Mouse (Mus musculus) neural tube, embryonic 13.5 days (tissue): Measurements from ENCODE around the gene Chaf1a. TPM values are rescaled to one million over a fixed set of nuclear protein-coding genes. Genes with fewer than 3 reads are reported as not detected.
"Not testable (repeated sequence)": the region's sequence is repeated elsewhere in the genome, so short reads cannot be mapped to it uniquely, and the experiment has no call there.

Source experiments
- ATAC-seq: fragments of 200-750 bp; cut with Nextera tagmentation; 2 replicates; pipeline ENCODE4 v1.8.0; 2017; ENCODE audit warnings: low read depth, mild to moderate bottlenecking, moderate TSS enrichment, moderate library complexity
- H3K27ac ChIP-seq: fragments of 300-500 bp; sonication (generic); replicated peaks from 2 replicates; pipeline ENCODE4 v1.5.1; 2015; ENCODE audit warnings: moderate library complexity, mild to moderate bottlenecking, inconsistent platforms
- H3K27me3 ChIP-seq: fragments of 300-500 bp; sonication (generic); 2 replicates; pipeline ENCODE4 v1.6.1; 2015; ENCODE audit warnings: mild to moderate bottlenecking, inconsistent platforms
- H3K36me3 ChIP-seq: fragments of 300-500 bp; sonication (generic); 2 replicates; pipeline ENCODE4 v1.6.1; 2015; ENCODE audit warnings: mild to moderate bottlenecking, inconsistent platforms
- H3K4me1 ChIP-seq: fragments of 300-500 bp; sonication (generic); replicated peaks from 2 replicates; pipeline ENCODE4 v1.6.1; 2015; ENCODE audit warnings: inconsistent platforms
- H3K4me2 ChIP-seq: fragments of 300-500 bp; sonication (generic); 2 replicates; pipeline ENCODE4 v1.6.1; 2015; ENCODE audit warnings: inconsistent platforms, mild to moderate bottlenecking, moderate library complexity
- H3K4me3 ChIP-seq: fragments of 300-500 bp; sonication (generic); 2 replicates; pipeline ENCODE4 v1.5.1; 2015; ENCODE audit warnings: mild to moderate bottlenecking, inconsistent platforms
- H3K9ac ChIP-seq: fragments of 300-500 bp; sonication (generic); 2 replicates; pipeline ENCODE4 v1.6.1; 2015; ENCODE audit warnings: moderate library complexity, mild to moderate bottlenecking, inconsistent platforms
- H3K9me3 ChIP-seq: fragments of 300-500 bp; sonication (generic); 2 replicates; pipeline ENCODE4 v1.6.1; 2016; ENCODE audit warnings: inconsistent platforms
- WGBS: fragments of 180-500 bp; shearing (Covaris S2); methylation state at CpG from one replicate; pipeline ENCODE4 v1.1.7; 2015; 5-methylcytosine and 5-hydroxymethylcytosine counted together
- polyA plus RNA-seq: library from polyadenylated mRNA; unstranded; fragments of >200 nt; fragmentation: Nextera tagmentation; extraction: Ambion mirVana; gene quantifications from 2 replicates; pipeline ENCODE4 v1.2.1, GENCODE M21; 2015

Chaf1a gene
- polyA plus RNA-seq, 1 experiment from 2014 or later: 6.3 TPM

GRCm38 (mm10) chr17:56103465-56104285 lies 63.4 kb downstream of the Chaf1a start:
- H3K9me3 ChIP-seq: no peaks in the 10 kb centered on the region
- 96% methylated on average over 8 of the region's 8 CpGs for WGBS
- peaks cover 54% of the 10 kb centered on the region for H3K36me3 ChIP-seq
- H3K9ac ChIP-seq: no peak overlapping the region
- no peak overlapping the region for H3K27ac ChIP-seq
- no peak overlapping the region for H3K4me3 ChIP-seq
- ATAC-seq: no peak
- H3K4me1 ChIP-seq: no peaks in the 10 kb centered on the region
- H3K27me3 ChIP-seq: no peaks in the 10 kb centered on the region
- no peak overlapping the region for H3K4me2 ChIP-seq

GRCm38 (mm10) chr17:56104821-56105220 lies 64.6 kb downstream of the Chaf1a start:
- not testable (repeated sequence) for H3K9me3 ChIP-seq, H3K4me2 ChIP-seq, H3K27me3 ChIP-seq, H3K9ac ChIP-seq, H3K4me3 ChIP-seq, H3K27ac ChIP-seq, H3K4me1 ChIP-seq, ATAC-seq
- H3K36me3 ChIP-seq: peaks cover 43% of the 10 kb centered on the region
- WGBS: 100% methylated on average over 2 of the region's 5 CpGs

- not testable (repeated sequence) for H3K9ac ChIP-seq, H3K27ac ChIP-seq, H3K4me3 ChIP-seq, ATAC-seq, H3K4me2 ChIP-seq, H3K9me3 ChIP-seq, H3K4me1 ChIP-seq, H3K27me3 ChIP-seq
- WGBS: 95% methylated on average over 4 of the region's 4 CpGs
- H3K36me3 ChIP-seq: peaks cover 26% of the 10 kb centered on the region
These were observed 66.2 kb downstream of the Chaf1a start for GRCm38 (mm10) chr17:56106436-56106835.

GRCm38 (mm10) chr17:56106981-56107380 lies 66.7 kb downstream of the Chaf1a start:
- H3K9ac ChIP-seq: no peak overlapping the region
- H3K4me3 ChIP-seq: no peak overlapping the region
- H3K27ac ChIP-seq: no peak overlapping the region
- H3K4me2 ChIP-seq: no peak overlapping the region
- WGBS: 77% methylated on average over 4 of the region's 4 CpGs
- no peaks in the 10 kb centered on the region for H3K9me3 ChIP-seq
- H3K27me3 ChIP-seq: no peaks in the 10 kb centered on the region
- peaks cover 21% of the 10 kb centered on the region for H3K36me3 ChIP-seq
- ATAC-seq: no peak
- H3K4me1 ChIP-seq: peaks cover 10% of the 10 kb centered on the region; the same call in 1 of the 2 replicates

GRCm38 (mm10) chr17:56107736-56108135 lies 67.5 kb downstream of the Chaf1a start:
- Histone ChIP-seq H3K27ac (no peak overlapping the region), H3K27me3 (no peaks in the 10 kb centered on the region), H3K36me3 (peaks cover 14% of the 10 kb centered on the region), H3K4me2 (no peak overlapping the region), H3K9me3 (no peaks in the 10 kb centered on the region), H3K4me1 (peaks cover 10% of the 10 kb centered on the region; the same call in 1 of the 2 replicates), H3K9ac (no peak overlapping the region), H3K4me3 (no peak overlapping the region)
- no peak for ATAC-seq
- 54% methylated on average over 2 of the region's 2 CpGs for WGBS

GRCm38 (mm10) chr17:56108334-56109044 lies 68.2 kb downstream of the Chaf1a start:
- no peak overlapping the region for H3K9ac ChIP-seq
- H3K4me2 ChIP-seq: no peak overlapping the region
- H3K27me3 ChIP-seq: no peaks in the 10 kb centered on the region
- H3K4me3 ChIP-seq: no peak overlapping the region
- H3K4me1 ChIP-seq: peaks cover 10% of the 10 kb centered on the region; the same call in 1 of the 2 replicates
- H3K36me3 ChIP-seq: peaks cover 6% of the 10 kb centered on the region; the same call in 1 of the 2 replicates
- H3K9me3 ChIP-seq: no peaks in the 10 kb centered on the region
- 74% methylated on average over 6 of the region's 6 CpGs for WGBS
- ATAC-seq: no peak
- no peak overlapping the region for H3K27ac ChIP-seq

- Histone ChIP-seq H3K27me3 (no peaks in the 10 kb centered on the region), H3K4me2 (no peak within 1 kb of the TSS), H3K36me3 (no peaks in the 10 kb centered on the region), H3K27ac (no peak within 1 kb of the TSS), H3K4me1 (peaks cover 10% of the 10 kb centered on the region; the same call in 1 of the 2 replicates), H3K4me3 (no peak within 1 kb of the TSS), H3K9me3 (no peaks in the 10 kb centered on the region), H3K9ac (no peak within 1 kb of the TSS)
- 70% methylated on average over 9 of the region's 10 CpGs for WGBS
- no peak for ATAC-seq
These were observed 69.2 kb downstream of the Chaf1a start, which contains the start of gene Plin4 for GRCm38 (mm10) chr17:56109219-56110051. Plin4 (minus strand) TSS chr17:56109803.

GRCm38 (mm10) chr17:56110571-56110970 lies 70.3 kb downstream of the Chaf1a start:
- Histone ChIP-seq H3K9ac (no peak overlapping the region), H3K4me3 (no peak overlapping the region), H3K27ac (no peak overlapping the region), H3K4me1 (peaks cover 10% of the 10 kb centered on the region; the same call in 1 of the 2 replicates), H3K9me3 (no peaks in the 10 kb centered on the region), H3K27me3 (no peaks in the 10 kb centered on the region; the same call in 1 of the 2 replicates), H3K4me2 (no peak overlapping the region), H3K36me3 (no peaks in the 10 kb centered on the region)
- 59% methylated on average over 4 of the region's 4 CpGs for WGBS
- ATAC-seq: no peak

GRCm38 (mm10) chr17:56111021-56111420 lies 70.8 kb downstream of the Chaf1a start:
- ATAC-seq: no peak
- Histone ChIP-seq H3K27ac (no peak overlapping the region), H3K4me1 (peaks cover 10% of the 10 kb centered on the region; the same call in 1 of the 2 replicates), H3K9ac (no peak overlapping the region), H3K27me3 (peaks cover under 1% of the 10 kb centered on the region), H3K36me3 (no peaks in the 10 kb centered on the region), H3K4me2 (no peak overlapping the region), H3K9me3 (no peaks in the 10 kb centered on the region), H3K4me3 (no peak overlapping the region)
- 50% methylated on average over 1 of the region's 1 CpGs for WGBS

- peak; percentile 14; the same call in 1 of the 2 replicates for ATAC-seq
- no peak overlapping the region for H3K9ac ChIP-seq
- peaks cover 10% of the 10 kb centered on the region; the same call in 1 of the 2 replicates for H3K4me1 ChIP-seq
- 42% methylated on average over 5 of the region's 5 CpGs for WGBS
- no peaks in the 10 kb centered on the region for H3K9me3 ChIP-seq
- H3K36me3 ChIP-seq: no peaks in the 10 kb centered on the region
- H3K27ac ChIP-seq: no peak overlapping the region
- no peak overlapping the region for H3K4me3 ChIP-seq
- peaks cover 9% of the 10 kb centered on the region for H3K27me3 ChIP-seq
- H3K4me2 ChIP-seq: no peak overlapping the region
These were observed 71.6 kb downstream of the Chaf1a start for GRCm38 (mm10) chr17:56111864-56112263.

GRCm38 (mm10) chr17:56112743-56113142 lies 72.5 kb downstream of the Chaf1a start:
- H3K4me2 ChIP-seq: no peak overlapping the region
- ATAC-seq: no peak
- H3K27me3 ChIP-seq: peaks cover 16% of the 10 kb centered on the region
- H3K4me1 ChIP-seq: peaks cover 16% of the 10 kb centered on the region
- H3K27ac ChIP-seq: no peak overlapping the region
- no peak overlapping the region for H3K4me3 ChIP-seq
- WGBS: 82% methylated on average over 3 of the region's 3 CpGs
- H3K9me3 ChIP-seq: no peaks in the 10 kb centered on the region
- no peak overlapping the region for H3K9ac ChIP-seq
- H3K36me3 ChIP-seq: no peaks in the 10 kb centered on the region
